8 mouse cellular contexts compared by ENCODE assay signal in genomic region chr1:164307124-164307751, GRCm38 (mm10). TPM values are rescaled to one million over a fixed set of nuclear protein-coding genes. Genes with fewer than 3 reads are reported as not detected.
A peak's percentile ranks its signal among the peaks of the same experiment; 100 is the strongest.
DNase-seq lines count a peak whose midpoint lies in the region; ATAC-seq and TF ChIP-seq lines count a peak whose summit lies in the region.

Blzf1 (minus strand) TSS chr1:164307489.

- TF ChIP-seq POLR2A in heart, adult 2 months (IDR thresholded peaks at IDR 0.05; ENCODE audit: insufficient read depth, low read depth, low read length) = peak; percentile 33; the same call in 1 of the 2 replicates

- no peaks in the 10 kb centered on the region for H3K9me3 ChIP-seq in embryonic facial prominence, embryonic 14.5 days (ENCODE audit: control insufficient read depth, low read length)
- no peaks in the 10 kb centered on the region for H3K9me3 ChIP-seq in limb, embryonic 13.5 days
- no peaks in the 10 kb centered on the region for H3K9me3 ChIP-seq in midbrain, embryonic 16.5 days (replicated peaks; ENCODE audit: control insufficient read depth, low read length, poor library complexity, severe bottlenecking)

- under 1% methylated on average over 35 of the region's 35 CpGs for WGBS in embryonic facial prominence, embryonic 14.5 days
- under 1% methylated on average over 35 of the region's 35 CpGs for WGBS in heart, adult 2 months
- WGBS in limb, embryonic 13.5 days = under 1% methylated on average over 35 of the region's 35 CpGs
- WGBS in midbrain, embryonic 16.5 days = under 1% methylated on average over 35 of the region's 35 CpGs

- H3K4me2 ChIP-seq in embryonic facial prominence, embryonic 14.5 days (ENCODE audit: low read depth, low read length) = peak within 1 kb of the TSS; percentile 66
- peak within 1 kb of the TSS; percentile 77 for H3K4me2 ChIP-seq in limb, embryonic 13.5 days (replicated peaks)
- H3K4me2 ChIP-seq in midbrain, embryonic 16.5 days (ENCODE audit: low read length) = peak within 1 kb of the TSS; percentile 96

- intact Hi-C loops in heart, adult 2 months (cut with DNase I) = loop anchor here (1.0 to 5.0 kb wide), 3 partner anchors 32 to 315 kb away; partner anchors contain the start of genes BC055324, Ccdc181, Mettl18 and Slc19a2

- peaks cover 20% of the 10 kb centered on the region for H3K36me3 ChIP-seq in embryonic facial prominence, embryonic 14.5 days (ENCODE audit: control insufficient read depth, insufficient read depth, low read length)
- H3K36me3 ChIP-seq in heart, adult 2 months (ENCODE audit: control insufficient read depth, insufficient read depth, low read length) = peaks cover 2% of the 10 kb centered on the region
- H3K36me3 ChIP-seq in limb, embryonic 13.5 days = peaks cover 19% of the 10 kb centered on the region
- H3K36me3 ChIP-seq in midbrain, embryonic 16.5 days (ENCODE audit: control insufficient read depth, insufficient read depth, low read length) = peaks cover 8% of the 10 kb centered on the region

- no peak for TF ChIP-seq EP300 in heart, adult 2 months (IDR thresholded peaks at IDR 0.05; ENCODE audit: insufficient read depth, low read depth, low read length)

- H3K27me3 ChIP-seq in embryonic facial prominence, embryonic 14.5 days (replicated peaks; ENCODE audit: control insufficient read depth, insufficient read depth, low read length) = no peaks in the 10 kb centered on the region
- H3K27me3 ChIP-seq in heart, adult 2 months (ENCODE audit: control insufficient read depth, insufficient read depth, low read length) = no peaks in the 10 kb centered on the region
- no peaks in the 10 kb centered on the region for H3K27me3 ChIP-seq in limb, embryonic 13.5 days
- no peaks in the 10 kb centered on the region for H3K27me3 ChIP-seq in midbrain, embryonic 16.5 days (ENCODE audit: control insufficient read depth, insufficient read depth, low read depth, low read length)

- peak; percentile 100 for DNase-seq in 3T3-L1 (ENCODE audit: low read depth, low spot score)
- peak; percentile 87 to 91 for DNase-seq in adrenal gland, postnatal 4 days (ENCODE audit: low spot score in 2 of 2)
- DNase-seq in embryonic facial prominence, embryonic 14.5 days (ENCODE audit: low spot score) = peak; percentile 99
- peak; percentile 94 to 95 for DNase-seq in heart, adult 2 months
- peak; percentile 97 to 98 for DNase-seq in kidney, adult 8-10 months
- peak; percentile 95 to 99 for DNase-seq in spleen, postnatal 10 days (ENCODE audit: low spot score in 2 of 2)

- peak within 1 kb of the TSS; percentile 76 for H3K27ac ChIP-seq in embryonic facial prominence, embryonic 14.5 days (replicated peaks; ENCODE audit: low read depth, low read length)
- H3K27ac ChIP-seq in heart, adult 2 months = peak within 1 kb of the TSS; percentile 81
- peak within 1 kb of the TSS; percentile 22; the same call in 1 of the 2 replicates for H3K27ac ChIP-seq in limb, embryonic 13.5 days
- H3K27ac ChIP-seq in midbrain, embryonic 16.5 days (ENCODE audit: low read length) = peak within 1 kb of the TSS; percentile 79

- ATAC-seq in embryonic facial prominence, embryonic 14.5 days (ENCODE audit: low read depth) = peak; percentile 98
- ATAC-seq in limb, embryonic 13.5 days (ENCODE audit: low FRiP score, low read depth) = peak; percentile 99
- peak; percentile 99 for ATAC-seq in midbrain, embryonic 16.5 days

- peaks cover 19% of the 10 kb centered on the region for H3K4me1 ChIP-seq in embryonic facial prominence, embryonic 14.5 days (ENCODE audit: control insufficient read depth, insufficient read depth, low read length)
- no peaks in the 10 kb centered on the region for H3K4me1 ChIP-seq in heart, adult 2 months (ENCODE audit: control insufficient read depth, insufficient read depth, low read length)
- peaks cover 20% of the 10 kb centered on the region for H3K4me1 ChIP-seq in limb, embryonic 13.5 days
- peaks cover 24% of the 10 kb centered on the region for H3K4me1 ChIP-seq in midbrain, embryonic 16.5 days (ENCODE audit: control insufficient read depth, insufficient read depth, low read length)

- H3K9ac ChIP-seq in embryonic facial prominence, embryonic 14.5 days (ENCODE audit: low read depth, low read length) = peak within 1 kb of the TSS; percentile 69
- H3K9ac ChIP-seq in heart, adult 2 months (ENCODE audit: low read depth, low read length) = peak within 1 kb of the TSS; percentile 69
- H3K9ac ChIP-seq in limb, embryonic 13.5 days = peak within 1 kb of the TSS; percentile 80
- peak within 1 kb of the TSS; percentile 61 for H3K9ac ChIP-seq in midbrain, embryonic 16.5 days (ENCODE audit: low read depth, low read length)

- H3K79me2 ChIP-seq in heart, adult 2 months (replicated peaks; ENCODE audit: control insufficient read depth, insufficient read depth, low read length) = no peaks in the 10 kb centered on the region

- H3K4me3 ChIP-seq in embryonic facial prominence, embryonic 14.5 days (ENCODE audit: low read depth, low read length) = peak within 1 kb of the TSS; percentile 60
- H3K4me3 ChIP-seq in heart, adult 2 months = peak within 1 kb of the TSS; percentile 93
- peak within 1 kb of the TSS; percentile 89 for H3K4me3 ChIP-seq in limb, embryonic 13.5 days
- peak within 1 kb of the TSS; percentile 59 for H3K4me3 ChIP-seq in midbrain, embryonic 16.5 days (ENCODE audit: low read depth, low read length)

- TF ChIP-seq CTCF in heart, adult 2 months (IDR thresholded peaks at IDR 0.05) = no peak

RNA-seq across cellular contexts. Expression of gene Blzf1, which starts in this region (rescaled TPM):
- 10 to 100 TPM; 28.9 to 29.7 TPM for total RNA-seq in adrenal gland, postnatal 4 days (2021)
- polyA plus RNA-seq in embryonic facial prominence, embryonic 14.5 days (2014; fragmentation: Nextera tagmentation; extraction: Ambion mirVana) = 28.6 and 29.6 TPM in 2 replicates
- total RNA-seq in heart, adult 2 months (2021) = 10 to 100 TPM; 23.1 to 23.6 TPM
- 4.7 and 10.2 TPM in 2 replicates for polyA plus RNA-seq in heart, adult 2 months (2012; rRNA removed)
- polyA plus RNA-seq in limb, embryonic 13.5 days (2015; fragmentation: Nextera tagmentation; extraction: Ambion mirVana) = 31.2 and 32.6 TPM in 2 replicates
- polyA plus RNA-seq in midbrain, embryonic 16.5 days (2015; fragmentation: Nextera tagmentation; extraction: Ambion mirVana) = 30.7 and 32.3 TPM in 2 replicates

Comparison
In these comparisons a context has a peak if more than half of its experiments do, and no peak if none do; other contexts are left out.
1. Peak in every context shown above with its lines: DNase-seq, ATAC-seq, H3K4me3 ChIP-seq and H3K27ac ChIP-seq.
2. H3K27ac ChIP-seq: peak in every context shown above with its lines; median percentile 81 in heart, adult 2 months; 79 in midbrain, embryonic 16.5 days; 76 in embryonic facial prominence, embryonic 14.5 days; 22 in limb, embryonic 13.5 days.